Comparison of ENCODE assay signal across 30 mouse cellular contexts in genomic region chr16:92972681-92973080, GRCm38 (mm10).
"Had no signal": no experiment of that assay in that cellular context is flagged by ENCODE, and none has a peak within 500 bp of the region (broad histone marks: within the 10 kb centered on the region; RNA-seq: fewer than 3 reads in every experiment).

No protein-coding gene starts in this region.

- DNase-seq: left cerebral cortex, postnatal 4 days; liver; liver, embryonic 13.5 days; lung, adult 18-20 months; lung, adult 2 months; lung, embryonic 14.5 days; lung, postnatal 10 days; lung, postnatal 14 days; lung, postnatal 36 days; lung, postnatal 4 days; midbrain, embryonic 14.5 days had no signal

- H3K4me2 ChIP-seq: limb, embryonic 12.5 days; limb, embryonic 13.5 days; limb, embryonic 15.5 days; liver, embryonic 11.5 days; liver, embryonic 12.5 days; liver, embryonic 13.5 days; liver, embryonic 15.5 days; lung, embryonic 14.5 days; lung, embryonic 15.5 days; midbrain, embryonic 11.5 days; midbrain, embryonic 12.5 days; midbrain, embryonic 13.5 days; midbrain, embryonic 15.5 days had no signal

- H3K9ac ChIP-seq: limb, embryonic 12.5 days; limb, embryonic 13.5 days; limb, embryonic 15.5 days; liver, embryonic 12.5 days; liver, embryonic 13.5 days; liver, embryonic 14.5 days; liver, embryonic 15.5 days; lung, embryonic 14.5 days; lung, embryonic 15.5 days; midbrain, embryonic 12.5 days; midbrain, embryonic 13.5 days; midbrain, embryonic 15.5 days had no signal

- H3K4me3 ChIP-seq: limb, embryonic 10.5 days; limb, embryonic 12.5 days; limb, embryonic 13.5 days; limb, embryonic 15.5 days; liver, embryonic 12.5 days; liver, embryonic 13.5 days; liver, embryonic 15.5 days; lung, embryonic 15.5 days; megakaryocyte, embryonic 14.5 days; midbrain, embryonic 10.5 days; midbrain, embryonic 12.5 days; midbrain, embryonic 13.5 days; midbrain, embryonic 15.5 days; myocyte had no signal

- ATAC-seq: liver, embryonic 12.5 days; lung, postnatal 0 days; midbrain, embryonic 13.5 days; midbrain, embryonic 15.5 days; midbrain, embryonic 16.5 days had no signal

- H3K36me3 ChIP-seq: limb, embryonic 10.5 days; limb, embryonic 12.5 days; limb, embryonic 13.5 days; limb, embryonic 15.5 days; liver, embryonic 12.5 days; liver, embryonic 13.5 days; liver, embryonic 15.5 days; lung, embryonic 15.5 days; midbrain, embryonic 10.5 days; midbrain, embryonic 12.5 days; midbrain, embryonic 13.5 days; midbrain, embryonic 15.5 days had no signal

- H3K27ac ChIP-seq: limb, embryonic 10.5 days; limb, embryonic 12.5 days; limb, embryonic 13.5 days; limb, embryonic 15.5 days; liver, embryonic 12.5 days; liver, embryonic 13.5 days; liver, embryonic 14.5 days; liver, embryonic 15.5 days; lung, embryonic 15.5 days; macrophage; midbrain, embryonic 10.5 days; midbrain, embryonic 12.5 days; midbrain, embryonic 13.5 days; midbrain, embryonic 15.5 days had no signal

- H3K9me3 ChIP-seq: limb, embryonic 10.5 days; limb, embryonic 12.5 days; limb, embryonic 13.5 days; limb, embryonic 15.5 days; liver, embryonic 12.5 days; liver, embryonic 13.5 days; liver, embryonic 15.5 days; lung, embryonic 15.5 days; midbrain, embryonic 10.5 days; midbrain, embryonic 12.5 days; midbrain, embryonic 13.5 days; midbrain, embryonic 15.5 days had no signal

- H3K27me3 ChIP-seq: liver, embryonic 13.5 days; liver, embryonic 15.5 days; lung, embryonic 15.5 days; midbrain, embryonic 12.5 days; midbrain, embryonic 13.5 days; midbrain, embryonic 15.5 days had no signal

- H3K4me1 ChIP-seq: limb, embryonic 13.5 days; limb, embryonic 15.5 days; liver, embryonic 12.5 days; liver, embryonic 13.5 days; liver, embryonic 15.5 days; lung, embryonic 15.5 days; midbrain, embryonic 10.5 days; midbrain, embryonic 12.5 days; midbrain, embryonic 13.5 days; midbrain, embryonic 15.5 days had no signal
